Mouse (Mus musculus) heart, postnatal 0 days (tissue): ENCODE measurements around the gene Rbfox2.

Experiments
- CTCF ChIP-seq: IDR thresholded peaks from 2 replicates; pipeline ENCODE4 v1.5.1; 2016; ENCODE audit warnings: antibody characterized with exemption, control low read depth, low read depth
- EP300 ChIP-seq: IDR thresholded peaks from 2 replicates; pipeline ENCODE4 v1.6.1; 2016; ENCODE audit warnings: antibody characterized with exemption, low read depth

DNA sequence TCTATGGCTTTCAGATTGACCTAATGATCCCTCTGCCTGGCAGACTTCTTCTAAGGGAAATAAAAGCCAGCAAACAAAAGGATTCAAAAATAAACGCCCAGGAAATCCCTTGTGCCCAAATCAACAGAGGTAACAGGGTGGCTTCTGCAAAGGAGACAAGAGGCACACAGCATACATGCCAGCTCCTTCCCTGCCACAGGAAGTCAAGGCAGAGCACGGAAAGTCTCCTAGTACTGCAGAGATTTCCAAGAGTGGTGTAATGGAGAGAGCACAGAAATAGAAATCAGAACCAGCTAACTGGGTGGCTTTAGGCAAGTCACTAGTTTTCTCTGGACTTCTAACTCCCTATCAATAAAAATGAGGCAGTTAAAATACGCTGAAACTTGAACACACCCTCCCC lies 1.8 kb downstream of the Rbfox2 start:
- TF ChIP-seq CTCF: no peak
- no peak for TF ChIP-seq EP300
